Mouse (Mus musculus) forebrain, embryonic 14.5 days (tissue): ENCODE measurements around the gene Ddx50. TPM values are rescaled to one million over a fixed set of nuclear protein-coding genes. Genes with fewer than 3 reads are reported as not detected.
"Not testable (repeated sequence)": the region's sequence is repeated elsewhere in the genome, so short reads cannot be mapped to it uniquely, and the experiment has no call there.

Source experiments
- ATAC-seq: fragments of 200-750 bp; cut with Nextera tagmentation; 2 replicates; pipeline ENCODE4 v1.8.0; 2017; ENCODE audit warnings: mild to moderate bottlenecking, moderate library complexity
- DNase-seq: peaks from one replicate; pipeline ENCODE4 v3.0.0-alpha.2; 2015; ENCODE audit warnings: low spot score
- H3K27ac ChIP-seq: fragments of 300-500 bp; sonication (generic); 2 replicates; pipeline ENCODE4 v1.5.1; 2014; ENCODE audit warnings: low read depth, mild to moderate bottlenecking, control low read depth, low read length, moderate library complexity
- H3K27me3 ChIP-seq: fragments of 300-500 bp; sonication (generic); replicated peaks from 2 replicates; pipeline ENCODE4 v1.6.1; 2014; ENCODE audit warnings: low read length, control low read depth, mixed read lengths; ENCODE audit not compliant: control insufficient read depth, insufficient read depth
- H3K36me3 ChIP-seq: fragments of 300-500 bp; sonication (generic); 2 replicates; pipeline ENCODE4 v1.6.1; 2014; ENCODE audit warnings: low read length, control low read depth; ENCODE audit not compliant: control insufficient read depth, insufficient read depth
- H3K4me1 ChIP-seq: fragments of 300-500 bp; sonication (generic); 2 replicates; pipeline ENCODE4 v1.6.1; 2014; ENCODE audit warnings: antibody characterized with exemption, low read length, control low read depth; ENCODE audit not compliant: control insufficient read depth, insufficient read depth
- H3K4me2 ChIP-seq: fragments of 300-500 bp; sonication (generic); 2 replicates; pipeline ENCODE4 v1.6.1; 2014; ENCODE audit warnings: mild to moderate bottlenecking, control low read depth, low read length
- H3K4me3 ChIP-seq: fragments of 300-500 bp; sonication (generic); 2 replicates; pipeline ENCODE4 v1.5.1; 2014; ENCODE audit warnings: low read depth, low read length, control low read depth
- H3K9ac ChIP-seq: fragments of 300-500 bp; sonication (generic); 2 replicates; pipeline ENCODE4 v1.6.1; 2014; ENCODE audit warnings: mild to moderate bottlenecking, low read length, control low read depth, moderate library complexity
- H3K9me3 ChIP-seq: fragments of 300-500 bp; sonication (generic); replicated peaks from 2 replicates; pipeline ENCODE4 v1.6.1; 2016; ENCODE audit warnings: low read length, control low read depth, mixed read lengths; ENCODE audit not compliant: control insufficient read depth
- WGBS: fragments of 180-500 bp; shearing (Covaris S2); extraction: QIAGEN DNeasy Blood & Tissue Kit; methylation state at CpG from one replicate; pipeline ENCODE4 v1.1.7; 2014; 5-methylcytosine and 5-hydroxymethylcytosine counted together
- polyA plus RNA-seq: library from polyadenylated mRNA; unstranded; fragments of >200 nt; fragmentation: Nextera tagmentation; extraction: Ambion mirVana; gene quantifications from 2 replicates; pipeline ENCODE4 v1.2.1, GENCODE M21; 2014

Ddx50 gene
- polyA plus RNA-seq, 1 experiment from 2014 or later, result 93.8 TPM

GRCm38 (mm10) chr10:62603233-62604030 lies 47.6 kb downstream of the Ddx50 start:
- Histone ChIP-seq H3K4me1 (peaks cover 4% of the 10 kb centered on the region), H3K4me2 (no peak overlapping the region), H3K27me3 (no peaks in the 10 kb centered on the region), H3K9me3 (no peaks in the 10 kb centered on the region), H3K27ac (no peak overlapping the region), H3K9ac (no peak overlapping the region), H3K36me3 (peaks cover 3% of the 10 kb centered on the region), H3K4me3 (no peak overlapping the region)
- DNase-seq (no peak), ATAC-seq (no peak)
- 89% methylated on average over 12 of the region's 12 CpGs for WGBS

- 5% methylated on average over 53 of the region's 53 CpGs for WGBS
- DNase-seq, result peak; percentile 96
- Histone ChIP-seq H3K27me3 (no peaks in the 10 kb centered on the region), H3K27ac (peak within 1 kb of the TSS; percentile 66; the same call in 1 of the 2 replicates), H3K4me1 (peaks cover 4% of the 10 kb centered on the region), H3K9me3 (no peaks in the 10 kb centered on the region), H3K9ac (peak within 1 kb of the TSS; percentile 83), H3K36me3 (peaks cover 13% of the 10 kb centered on the region), H3K4me3 (peak within 1 kb of the TSS; percentile 86), H3K4me2 (peak within 1 kb of the TSS; percentile 96)
- ATAC-seq, result peak; percentile 99
Observed at GRCm38 (mm10) chr10:62602177-62603040, 48.6 kb downstream of the Ddx50 start, which contains the start of gene Ddx21. Gene Ddx21, minus strand, starts transcription at chr10:62602281.

GRCm38 (mm10) chr10:62601833-62602176 lies 49.2 kb downstream of the Ddx50 start:
- DNase-seq (no peak), ATAC-seq (peak; percentile 76)
- under 1% methylated on average over 23 of the region's 23 CpGs for WGBS
- Histone ChIP-seq H3K27ac (peak overlapping the region; percentile 66; the same call in 1 of the 2 replicates), H3K4me1 (peaks cover 4% of the 10 kb centered on the region), H3K9me3 (no peaks in the 10 kb centered on the region), H3K4me3 (peak overlapping the region; percentile 86), H3K36me3 (peaks cover 19% of the 10 kb centered on the region), H3K9ac (peak overlapping the region; percentile 83), H3K27me3 (no peaks in the 10 kb centered on the region), H3K4me2 (peak overlapping the region; percentile 96)

GRCm38 (mm10) chr10:62601053-62601791 lies 49.8 kb downstream of the Ddx50 start:
- Histone ChIP-seq H3K9me3 (no peaks in the 10 kb centered on the region), H3K27me3 (no peaks in the 10 kb centered on the region), H3K4me3 (peak overlapping the region; percentile 86), H3K36me3 (peaks cover 23% of the 10 kb centered on the region), H3K4me1 (peaks cover 4% of the 10 kb centered on the region), H3K9ac (peak overlapping the region; percentile 83), H3K27ac (no peak overlapping the region), H3K4me2 (peak overlapping the region; percentile 96)
- DNase-seq (peak; percentile 28), ATAC-seq (no peak)
- WGBS, result 11% methylated on average over 20 of the region's 20 CpGs

GRCm38 (mm10) chr10:62600056-62600455 lies 51.0 kb downstream of the Ddx50 start:
- no peak for ATAC-seq
- H3K27ac ChIP-seq, result no peak overlapping the region
- no peak overlapping the region for H3K4me3 ChIP-seq
- 92% methylated on average over 6 of the region's 6 CpGs for WGBS
- no peak for DNase-seq
- no peak overlapping the region for H3K4me2 ChIP-seq
- peaks cover 4% of the 10 kb centered on the region for H3K4me1 ChIP-seq
- H3K9ac ChIP-seq, result no peak overlapping the region
- no peaks in the 10 kb centered on the region for H3K9me3 ChIP-seq
- H3K27me3 ChIP-seq, result no peaks in the 10 kb centered on the region
- peaks cover 31% of the 10 kb centered on the region for H3K36me3 ChIP-seq

- H3K4me2 ChIP-seq, H3K4me3 ChIP-seq, ATAC-seq, H3K27ac ChIP-seq, H3K27me3 ChIP-seq, H3K9me3 ChIP-seq, H3K9ac ChIP-seq, H3K4me1 ChIP-seq, DNase-seq: not testable (repeated sequence)
- peaks cover 38% of the 10 kb centered on the region for H3K36me3 ChIP-seq
- WGBS, result 97% methylated on average over 3 of the region's 3 CpGs
Observed at GRCm38 (mm10) chr10:62599311-62599710, 51.7 kb downstream of the Ddx50 start.

GRCm38 (mm10) chr10:62592496-62592895 lies 58.5 kb downstream of the Ddx50 start:
- H3K27me3 ChIP-seq, result no peaks in the 10 kb centered on the region
- DNase-seq (peak; percentile 45), ATAC-seq (no peak)
- H3K36me3 ChIP-seq, result peaks cover 85% of the 10 kb centered on the region
- no peak overlapping the region for H3K4me2 ChIP-seq
- no peak overlapping the region for H3K4me3 ChIP-seq
- H3K9me3 ChIP-seq, result no peaks in the 10 kb centered on the region
- no peak overlapping the region for H3K27ac ChIP-seq
- 62% methylated on average over 7 of the region's 7 CpGs for WGBS
- no peaks in the 10 kb centered on the region for H3K4me1 ChIP-seq
- H3K9ac ChIP-seq, result no peak overlapping the region

GRCm38 (mm10) chr10:62590200-62590599 lies 60.8 kb downstream of the Ddx50 start:
- H3K27me3 ChIP-seq, result no peaks in the 10 kb centered on the region
- no peak overlapping the region for H3K4me2 ChIP-seq
- H3K36me3 ChIP-seq, result peaks cover 92% of the 10 kb centered on the region
- no peak overlapping the region for H3K4me3 ChIP-seq
- H3K4me1 ChIP-seq, result no peaks in the 10 kb centered on the region
- 30% methylated on average over 6 of the region's 6 CpGs for WGBS
- DNase-seq, result peak; percentile 98
- no peak overlapping the region for H3K27ac ChIP-seq
- peak; percentile 94 for ATAC-seq
- H3K9me3 ChIP-seq, result no peaks in the 10 kb centered on the region
- H3K9ac ChIP-seq, result no peak overlapping the region
